Mouse (Mus musculus) urinary bladder, postnatal 25 days (tissue): ENCODE results near the gene Atp1b2.

Experiments
- DNase-seq: peaks from one replicate; pipeline ENCODE4 v3.0.0; 2022; ENCODE audit warnings: low spot score

Gene Atp1b2

GRCm38 (mm10) chr11:69579128-69580017 lies 26.4 kb downstream of the Atp1b2 start:
- DNase-seq = peak; percentile 98

- no peak for DNase-seq
Observed at GRCm38 (mm10) chr11:69578301-69578700, 27.4 kb downstream of the Atp1b2 start.

DNA sequence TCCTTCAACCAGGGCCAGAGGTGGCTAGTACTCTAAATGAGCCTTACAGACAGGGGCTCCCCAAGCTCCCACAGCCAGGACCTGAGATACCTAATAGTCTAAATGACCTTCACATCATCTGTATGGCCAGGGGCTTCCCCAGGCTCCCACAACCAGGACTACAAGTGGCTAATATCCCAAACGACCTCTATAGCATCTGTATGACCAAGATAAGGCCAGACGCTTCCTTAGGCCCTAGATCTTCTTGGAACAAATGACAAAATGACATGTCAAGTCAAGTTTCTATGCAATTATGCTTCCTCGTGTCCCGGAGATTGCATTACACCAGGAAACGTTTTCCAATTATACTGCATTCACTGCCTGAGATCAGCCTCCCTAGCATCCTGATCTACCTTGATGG lies 29.4 kb downstream of the Atp1b2 start:
- DNase-seq = no peak

DNA sequence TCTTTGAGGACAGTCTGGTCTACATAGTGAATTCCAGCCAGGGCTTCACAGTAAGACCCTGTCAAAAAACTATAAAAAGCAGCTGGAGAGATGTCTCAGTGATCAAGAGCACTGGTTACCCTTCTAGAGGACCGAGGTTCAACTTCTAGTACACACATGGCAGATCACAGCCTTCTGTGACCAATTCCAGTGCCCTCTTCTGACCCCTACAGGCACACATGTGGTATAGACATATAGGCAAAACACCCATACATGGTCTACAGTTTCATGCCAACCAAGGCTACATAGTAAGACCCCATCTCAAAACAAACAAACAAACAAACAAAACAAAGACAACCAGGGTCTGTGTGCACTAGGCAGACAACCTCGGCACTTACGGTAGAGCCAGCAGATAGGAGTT lies 30.5 kb downstream of the Atp1b2 start:
- DNase-seq = no peak

GRCm38 (mm10) chr11:69565131-69565530 lies 40.6 kb downstream of the Atp1b2 start:
- DNase-seq = no peak

- DNase-seq = no peak
Observed at GRCm38 (mm10) chr11:69564391-69564790, 41.4 kb downstream of the Atp1b2 start.

DNA sequence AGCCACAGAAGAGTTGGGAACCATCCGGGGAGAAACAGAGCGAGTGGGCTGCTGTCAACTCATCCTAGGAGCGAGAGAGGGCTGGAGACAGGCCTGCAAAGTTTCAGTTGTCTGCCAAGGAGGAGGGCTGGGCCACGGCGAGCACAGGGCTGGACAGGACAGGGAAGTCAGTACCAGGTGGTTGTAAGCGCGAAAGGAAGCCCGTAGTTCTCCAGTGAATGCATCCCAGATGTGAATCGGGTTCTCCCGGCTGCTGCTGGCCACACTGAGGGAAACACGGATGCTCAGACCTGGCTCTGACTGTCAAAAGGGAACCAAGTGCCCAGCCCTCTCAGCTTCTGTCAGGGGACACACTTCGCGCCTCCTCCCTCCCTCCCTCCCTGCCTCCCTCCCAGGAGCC lies 42.4 kb downstream of the Atp1b2 start:
- no peak for DNase-seq

DNA sequence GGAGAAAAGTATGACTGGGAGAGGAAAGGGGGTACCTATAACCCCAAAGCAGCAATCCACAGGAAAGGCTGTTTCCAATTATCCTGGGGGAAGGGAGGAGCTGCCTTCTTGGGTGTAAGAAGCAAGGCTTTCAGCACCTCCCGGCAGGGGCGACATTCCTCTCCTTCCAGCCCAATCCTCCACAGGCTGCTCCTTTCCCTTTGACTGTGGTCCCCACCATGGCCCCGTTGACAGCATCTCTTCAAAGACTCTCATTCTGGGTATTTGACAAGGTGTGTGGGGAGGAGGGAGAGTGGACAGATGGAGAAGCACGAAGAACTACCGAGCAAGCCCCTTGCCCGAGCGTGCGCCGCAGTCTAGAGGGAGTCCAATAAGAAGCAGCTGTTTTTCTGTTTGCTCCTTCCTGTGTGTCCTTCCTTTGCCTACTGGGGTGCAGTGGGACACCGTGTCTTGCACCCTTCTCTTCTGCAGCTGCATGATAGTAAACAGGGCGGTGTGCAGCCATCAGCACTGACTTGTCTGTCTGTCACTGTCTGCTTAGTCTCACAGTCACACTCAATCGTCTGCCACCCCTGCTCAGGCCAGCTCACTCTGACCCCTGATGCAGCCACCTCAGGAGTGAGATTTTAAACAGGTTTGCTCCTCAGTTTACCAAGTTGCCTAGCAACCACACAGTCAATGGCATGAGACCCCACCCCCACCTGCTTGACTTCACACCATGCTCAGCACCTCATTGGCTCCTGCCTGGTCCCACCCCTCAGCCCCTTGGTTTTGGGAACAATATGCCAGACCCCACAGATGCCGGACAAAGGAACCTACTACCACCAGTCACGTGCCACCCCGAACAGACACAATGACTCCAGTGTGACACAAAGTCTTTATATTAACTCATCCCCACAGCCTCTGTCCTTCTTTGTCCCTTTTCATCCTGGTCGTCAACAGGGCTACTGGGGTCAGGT lies 44.6 kb downstream of the Atp1b2 start:
- DNase-seq = no peak

- no peak for DNase-seq
Observed at GRCm38 (mm10) chr11:69559851-69560765, 45.6 kb downstream of the Atp1b2 start, which contains the start of gene Efnb3. TSS of gene Efnb3 (minus strand) at chr11:69560205.

- DNase-seq = no peak
Observed at GRCm38 (mm10) chr11:69559183-69559582, 46.6 kb downstream of the Atp1b2 start.

DNA sequence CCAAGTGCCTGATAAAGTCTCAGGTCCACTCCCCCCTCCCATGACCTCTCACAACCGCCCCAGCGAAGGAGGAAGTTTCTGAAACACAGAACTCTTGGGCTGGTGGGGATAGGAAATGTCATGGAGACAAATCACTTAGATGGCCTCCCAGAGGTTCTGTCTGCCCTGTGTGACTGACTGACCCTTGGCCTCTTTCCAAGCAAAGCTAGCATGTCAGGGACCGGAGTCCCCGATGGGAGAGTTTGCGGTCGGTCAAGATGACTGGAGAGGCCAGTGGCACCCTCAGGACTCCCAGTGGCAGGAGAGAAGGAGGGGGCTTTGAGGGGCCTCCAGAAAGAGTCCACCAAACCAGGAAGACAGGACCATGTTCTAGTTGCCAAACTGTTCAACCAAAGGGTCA lies 47.0 kb downstream of the Atp1b2 start:
- no peak for DNase-seq

GRCm38 (mm10) chr11:69557381-69557958 lies 48.3 kb downstream of the Atp1b2 start:
- DNase-seq = no peak

- no peak for DNase-seq
Observed at GRCm38 (mm10) chr11:69554539-69555140, 51.1 kb downstream of the Atp1b2 start.

GRCm38 (mm10) chr11:69553341-69553721 lies 52.4 kb downstream of the Atp1b2 start:
- DNase-seq = no peak

- DNase-seq = no peak
Observed at GRCm38 (mm10) chr11:69552622-69553340, 53.0 kb downstream of the Atp1b2 start.

GRCm38 (mm10) chr11:69551310-69551709 lies 54.4 kb downstream of the Atp1b2 start:
- DNase-seq = no peak
